Mouse (Mus musculus) liver, adult 2 months (tissue): ENCODE measurements around the gene Slc45a3. TPM values are rescaled to one million over a fixed set of nuclear protein-coding genes. Genes with fewer than 3 reads are reported as not detected.

Source experiments
- DNase-seq: peaks from one replicate; pipeline ENCODE4 v3.0.0-alpha.2; 2011; ENCODE audit warnings: low read depth, low spot score; ENCODE audit errors: extremely low read depth
- H3K27ac ChIP-seq: fragments of 200-500 bp; replicated peaks from 2 replicates; pipeline ENCODE4 v1.5.1; 2012; ENCODE audit warnings: low read depth, mild to moderate bottlenecking, control low read depth, inconsistent platforms, low read length; ENCODE audit not compliant: insufficient read depth
- H3K27me3 ChIP-seq: fragments of 200-500 bp; 2 replicates; pipeline ENCODE4 v1.6.1; 2012; ENCODE audit warnings: mild to moderate bottlenecking, moderate library complexity, low read length, inconsistent platforms; ENCODE audit not compliant: control insufficient read depth, insufficient read depth
- H3K36me3 ChIP-seq: fragments of 200-500 bp; 2 replicates; pipeline ENCODE4 v1.6.1; 2012; ENCODE audit warnings: low read length, inconsistent platforms; ENCODE audit not compliant: control insufficient read depth, insufficient read depth
- H3K4me1 ChIP-seq: fragments of 200-500 bp; 2 replicates; pipeline ENCODE4 v1.6.1; 2011; ENCODE audit warnings: low read length; ENCODE audit not compliant: control insufficient read depth, insufficient read depth
- H3K4me3 ChIP-seq: fragments of 200-500 bp; 2 replicates; pipeline ENCODE4 v1.5.1; 2011; ENCODE audit warnings: low read depth, mild to moderate bottlenecking, control low read depth, low read length, moderate library complexity; ENCODE audit not compliant: insufficient read depth
- H3K79me2 ChIP-seq: fragments of 200-500 bp; 2 replicates; pipeline ENCODE4 v1.6.1; 2012; ENCODE audit warnings: inconsistent platforms, mild to moderate bottlenecking, low read length, moderate library complexity; ENCODE audit not compliant: control insufficient read depth, insufficient read depth
- H3K9ac ChIP-seq: fragments of 200-500 bp; 2 replicates; pipeline ENCODE4 v1.6.1; 2012; ENCODE audit warnings: low read depth, mild to moderate bottlenecking, control low read depth, inconsistent platforms, low read length
- CTCF ChIP-seq: fragments of 200-500 bp; IDR thresholded peaks from 2 replicates; pipeline ENCODE4 v1.5.1; 2011; ENCODE audit warnings: low read depth, low read length, control low read depth
- POLR2A ChIP-seq: fragments of 200-500 bp; IDR thresholded peaks from 2 replicates; pipeline ENCODE4 v1.6.1; 2011; ENCODE audit warnings: low read length, control low read depth; ENCODE audit not compliant: insufficient read depth; ENCODE audit errors: extremely low read depth
- WGBS: fragments of 180-500 bp; shearing (Covaris S2); methylation state at CpG from one replicate; pipeline ENCODE4 v1.1.7; 2018; 5-methylcytosine and 5-hydroxymethylcytosine counted together
- polyA plus RNA-seq: library from polyadenylated mRNA; depleted of rRNA; stranded (reverse); fragments of >200 nt; gene quantifications from 2 replicates; pipeline ENCODE4 v1.2.3, GENCODE M21; 2012
- total RNA-seq: library from RNA; depleted of rRNA; stranded (reverse); fragments of >200 nt; gene quantifications from 2 replicates; pipeline ENCODE4 v1.2.3, GENCODE M21; 2014

Gene Slc45a3
- total and polyA plus RNA-seq, 2 experiments: 10.0 to 28.0 TPM

DNA sequence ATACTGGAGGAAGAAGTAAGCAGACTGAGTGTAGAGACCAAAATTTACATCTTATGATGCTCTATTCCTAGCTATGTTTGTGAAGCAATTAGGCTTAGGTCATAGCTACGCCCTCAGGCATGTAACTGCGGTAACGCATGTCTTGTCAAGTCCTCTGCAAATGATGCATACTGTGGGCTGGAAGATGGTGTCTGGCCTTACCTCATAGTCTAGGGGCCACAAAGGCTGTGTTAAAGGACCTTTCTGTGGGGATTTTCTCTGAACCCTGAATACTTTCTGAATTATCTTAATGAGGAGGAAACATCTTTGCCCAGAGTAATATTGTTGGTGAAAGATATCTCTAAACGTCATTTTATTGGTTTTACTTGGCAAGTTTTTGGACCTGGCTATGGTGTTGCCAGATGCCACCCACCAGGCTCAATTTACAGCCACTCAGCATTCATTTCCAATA is 39.1 kb downstream of the Slc45a3 start:
- TF ChIP-seq CTCF: no peak
- no peak for TF ChIP-seq POLR2A
- Histone ChIP-seq H3K36me3 (no peaks in the 10 kb centered on the region), H3K4me3 (no peak overlapping the region), H3K9ac (no peak overlapping the region), H3K79me2 (no peaks in the 10 kb centered on the region), H3K27me3 (no peaks in the 10 kb centered on the region), H3K4me1 (peaks cover 4% of the 10 kb centered on the region), H3K27ac (no peak overlapping the region)
- DNase-seq: no peak
- WGBS: 85% methylated on average over 4 of the region's 4 CpGs

- no peak overlapping the region for H3K27ac ChIP-seq
- TF ChIP-seq CTCF: no peak
- TF ChIP-seq POLR2A: no peak
- H3K9ac ChIP-seq: no peak overlapping the region
- no peaks in the 10 kb centered on the region for H3K27me3 ChIP-seq
- no peak for DNase-seq
- no peaks in the 10 kb centered on the region for H3K36me3 ChIP-seq
- 82% methylated on average over 2 of the region's 2 CpGs for WGBS
- H3K79me2 ChIP-seq: no peaks in the 10 kb centered on the region
- H3K4me3 ChIP-seq: no peak overlapping the region
- peaks cover 4% of the 10 kb centered on the region for H3K4me1 ChIP-seq
Observed at GRCm38 (mm10) chr1:132003111-132003510, 40.3 kb downstream of the Slc45a3 start.

GRCm38 (mm10) chr1:132003817-132004216 is 41.0 kb downstream of the Slc45a3 start:
- DNase-seq: no peak
- Histone ChIP-seq H3K27ac (no peak overlapping the region), H3K9ac (no peak overlapping the region), H3K27me3 (no peaks in the 10 kb centered on the region), H3K79me2 (peaks cover 3% of the 10 kb centered on the region; the same call in 1 of the 2 replicates), H3K4me1 (peaks cover 4% of the 10 kb centered on the region), H3K36me3 (no peaks in the 10 kb centered on the region), H3K4me3 (no peak overlapping the region)
- 56% methylated on average over 1 of the region's 1 CpGs for WGBS
- TF ChIP-seq CTCF (no peak), POLR2A (no peak)

- H3K79me2 ChIP-seq: peaks cover 8% of the 10 kb centered on the region; the same call in 1 of the 2 replicates
- TF ChIP-seq POLR2A (no peak), CTCF (no peak)
- H3K4me3 ChIP-seq: no peak overlapping the region
- no peak overlapping the region for H3K9ac ChIP-seq
- H3K27ac ChIP-seq: no peak overlapping the region
- peaks cover 10% of the 10 kb centered on the region for H3K4me1 ChIP-seq
- no peaks in the 10 kb centered on the region for H3K27me3 ChIP-seq
- WGBS: 92% methylated on average over 6 of the region's 6 CpGs
- no peak for DNase-seq
- no peaks in the 10 kb centered on the region for H3K36me3 ChIP-seq
Observed at GRCm38 (mm10) chr1:132004574-132005180, 41.9 kb downstream of the Slc45a3 start.

DNA sequence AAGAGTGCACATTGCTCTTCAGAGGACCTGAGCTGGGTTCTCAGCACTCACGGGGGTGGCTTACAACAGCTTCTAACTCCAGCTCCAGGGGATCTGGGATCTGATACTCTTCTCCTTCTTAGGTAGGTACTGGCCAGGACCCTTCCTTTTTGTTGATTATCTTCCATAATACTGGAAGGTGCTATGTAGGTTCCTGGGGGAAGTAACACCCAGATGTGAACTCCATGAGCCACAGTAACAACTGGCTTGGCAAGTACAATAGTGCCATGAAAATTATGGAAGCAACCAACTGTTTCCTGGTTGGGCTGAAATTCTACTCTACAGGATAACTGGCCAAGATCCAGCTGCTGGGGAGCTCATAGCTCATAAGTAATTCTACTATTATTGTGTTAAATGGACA is 42.7 kb downstream of the Slc45a3 start:
- H3K4me1 ChIP-seq: peaks cover 16% of the 10 kb centered on the region
- H3K36me3 ChIP-seq: no peaks in the 10 kb centered on the region
- H3K79me2 ChIP-seq: peaks cover 8% of the 10 kb centered on the region; the same call in 1 of the 2 replicates
- H3K4me3 ChIP-seq: no peak overlapping the region
- WGBS: 95% methylated on average over 1 of the region's 1 CpGs
- TF ChIP-seq POLR2A (no peak), CTCF (no peak)
- no peaks in the 10 kb centered on the region for H3K27me3 ChIP-seq
- H3K9ac ChIP-seq: no peak overlapping the region
- no peak overlapping the region for H3K27ac ChIP-seq
- DNase-seq: no peak

- peaks cover 13% of the 10 kb centered on the region; the same call in 1 of the 2 replicates for H3K79me2 ChIP-seq
- no peak for TF ChIP-seq CTCF
- TF ChIP-seq POLR2A: no peak
- H3K9ac ChIP-seq: no peak overlapping the region
- H3K4me3 ChIP-seq: no peak overlapping the region
- no peaks in the 10 kb centered on the region for H3K36me3 ChIP-seq
- H3K4me1 ChIP-seq: peaks cover 21% of the 10 kb centered on the region
- DNase-seq: no peak
- 66% methylated on average over 3 of the region's 3 CpGs for WGBS
- H3K27me3 ChIP-seq: no peaks in the 10 kb centered on the region
- H3K27ac ChIP-seq: no peak overlapping the region
Observed at GRCm38 (mm10) chr1:132006046-132006445, 43.3 kb downstream of the Slc45a3 start.
